Mouse (Mus musculus) granulocyte monocyte progenitor cell, adult 5-6 weeks (primary cell): ENCODE data around the gene Mthfd1l. TPM values are rescaled to one million over a fixed set of nuclear protein-coding genes. Genes with fewer than 3 reads are reported as not detected.
A peak's percentile ranks its signal among the peaks of the same experiment; 100 is the strongest.
"Not testable (repeated sequence)": the region's sequence is repeated elsewhere in the genome, so short reads cannot be mapped to it uniquely, and the experiment has no call there.

Experiments used
- ATAC-seq: replicated peaks from 2 replicates; pipeline ENCODE4 v1.8.0; 2016; ENCODE audit warnings: mild to moderate bottlenecking, moderate TSS enrichment, inconsistent platforms; ENCODE audit not compliant: poor library complexity, severe bottlenecking
- total RNA-seq, 2 experiments: library from RNA; stranded (forward) in 1 of 2; stranded (reverse) in 1 of 2; fragments of 200-712, 200-1000 nt in 1 of 2; fragments of >200 nt in 1 of 2; fragmentation: Nextera tagmentation in 1 of 2; gene quantifications; 2 replicates each; pipeline ENCODE4 v1.2.3; 2014 to 2017

Mthfd1l gene
- total RNA-seq, 2 experiments from 2014 or later: 50.0 to 111 TPM

DNA sequence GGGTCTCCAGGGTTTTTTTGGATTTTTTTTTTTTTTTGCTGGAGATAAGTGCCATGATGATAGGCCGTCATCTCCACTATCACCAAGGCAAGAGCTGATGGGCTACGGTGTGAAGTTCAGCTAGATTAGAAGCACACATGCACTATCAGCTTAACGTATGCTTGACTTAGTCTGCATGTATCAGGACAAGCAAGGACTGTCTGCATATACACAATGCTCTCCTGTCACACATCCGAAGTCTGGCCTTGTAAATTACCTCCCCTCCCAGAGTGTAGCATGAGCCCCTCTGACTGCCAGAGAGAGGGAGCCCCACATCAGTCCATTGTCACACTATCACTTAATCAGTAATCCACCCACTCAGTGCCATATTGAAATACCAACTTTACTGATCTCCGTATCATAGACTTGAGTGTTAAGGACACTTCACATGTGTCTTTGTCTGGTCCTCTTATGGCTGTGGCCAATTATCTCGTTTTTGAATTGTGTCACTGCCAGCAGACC lies 99.0 kb downstream of the Mthfd1l start:
- no peak for ATAC-seq

DNA sequence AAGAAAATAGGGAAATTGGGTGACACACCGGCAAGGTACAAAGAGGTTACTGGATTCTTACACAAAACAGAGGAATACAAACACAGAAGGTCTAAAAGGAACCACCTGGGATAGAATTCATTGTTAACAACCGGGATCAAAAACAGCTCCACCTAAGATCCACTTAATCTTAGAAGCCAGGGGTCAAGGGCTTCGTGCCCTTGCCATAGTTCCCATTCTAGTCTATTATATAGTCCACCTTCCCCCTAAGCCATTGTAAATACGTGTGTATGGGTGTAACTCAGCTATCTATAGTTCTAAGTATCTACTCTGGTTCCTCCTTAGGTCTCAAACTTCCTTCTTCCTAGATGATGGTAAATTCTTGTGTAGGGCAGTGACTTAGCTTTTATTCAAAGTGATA lies 99.6 kb downstream of the Mthfd1l start:
- ATAC-seq: not testable (repeated sequence)

DNA sequence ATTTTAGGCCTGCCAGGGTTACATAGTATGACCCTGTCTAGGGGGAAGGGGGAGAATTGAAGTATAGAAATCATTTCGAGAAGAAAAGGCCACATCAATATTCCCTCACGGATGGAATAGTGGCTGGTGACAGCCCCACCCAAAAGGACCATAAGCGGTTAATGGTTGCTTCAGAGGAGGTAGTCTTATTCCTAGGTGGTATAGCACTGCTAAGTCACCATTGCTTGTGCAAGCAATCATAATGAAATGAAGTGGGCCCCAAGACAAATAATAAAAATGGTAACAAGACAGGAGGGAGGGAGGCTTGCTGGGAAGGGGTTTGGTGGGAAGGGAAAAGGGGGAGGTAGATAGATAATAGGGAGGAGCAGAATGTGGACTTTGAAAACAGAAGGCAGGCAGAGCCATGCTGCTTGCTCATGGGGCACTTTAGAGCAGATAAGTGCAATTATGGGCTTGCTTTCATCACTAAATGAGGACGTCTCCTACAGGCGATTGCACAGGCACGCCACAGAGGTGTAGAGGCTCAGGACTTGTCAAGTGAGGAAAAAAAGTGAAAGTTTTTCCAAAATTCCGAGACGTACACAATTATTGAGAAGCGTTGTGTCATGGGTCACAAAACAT lies 105.4 kb downstream of the Mthfd1l start:
- no peak for ATAC-seq

DNA sequence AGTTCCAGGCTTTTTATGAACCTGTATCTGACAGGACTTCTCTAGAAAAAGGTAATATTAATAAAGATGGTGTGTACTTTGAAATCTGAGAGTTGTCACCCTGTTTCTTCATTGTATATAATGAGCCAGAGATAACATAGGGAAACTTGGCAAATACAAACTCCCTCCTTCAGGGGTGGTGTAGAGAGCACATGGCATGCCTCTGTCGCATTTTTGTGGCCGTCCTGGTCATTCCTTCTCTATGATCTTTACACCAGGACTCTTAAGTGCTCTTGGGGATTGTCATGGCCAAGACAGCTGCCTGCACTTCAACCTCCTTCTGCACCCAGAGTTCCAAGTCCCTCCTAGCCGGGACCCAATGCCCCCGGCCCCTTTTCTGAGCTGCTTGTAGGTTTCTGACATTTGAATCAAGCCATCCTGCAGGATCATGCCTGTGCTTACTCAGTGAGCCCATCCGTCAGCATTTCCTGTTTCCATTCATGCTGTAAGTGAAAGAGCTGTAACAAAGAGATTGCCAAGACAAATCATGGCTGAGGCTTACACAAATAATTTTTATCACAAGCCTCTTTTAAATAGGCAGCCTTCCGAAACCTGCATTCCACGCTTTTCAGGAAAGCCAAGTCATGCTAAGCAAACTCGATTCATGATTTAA lies 106.2 kb downstream of the Mthfd1l start:
- peak; percentile 54 for ATAC-seq

DNA sequence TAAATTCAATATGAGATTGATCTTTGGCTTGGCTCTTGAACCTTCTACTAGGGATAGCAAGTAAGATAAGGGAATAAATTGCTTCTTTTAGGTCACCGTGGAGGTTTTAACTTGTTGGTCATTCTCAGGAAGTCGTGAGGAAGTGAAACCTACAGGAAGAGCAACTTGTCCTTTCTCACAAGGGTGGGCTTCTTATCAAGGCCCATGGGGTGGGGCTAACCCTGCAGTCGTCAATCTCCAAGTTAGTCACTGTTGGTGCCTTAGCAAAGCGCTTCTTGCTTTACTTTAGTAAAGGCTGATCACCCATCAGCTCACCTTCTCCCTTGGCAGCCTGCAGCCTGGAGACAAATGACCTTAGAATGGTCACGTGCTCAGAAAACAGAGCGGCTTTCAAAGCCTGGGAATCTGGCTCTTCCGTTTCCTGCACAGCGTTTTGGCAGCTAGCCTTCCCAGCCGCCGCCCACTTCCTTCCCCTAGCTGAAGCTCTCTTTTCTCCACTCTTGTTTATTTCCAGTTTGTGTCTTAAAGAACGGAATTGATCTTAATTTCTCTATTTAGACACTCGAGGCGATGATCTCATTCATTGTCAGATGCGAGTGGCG lies 106.8 kb downstream of the Mthfd1l start:
- peak; percentile 75 for ATAC-seq

DNA sequence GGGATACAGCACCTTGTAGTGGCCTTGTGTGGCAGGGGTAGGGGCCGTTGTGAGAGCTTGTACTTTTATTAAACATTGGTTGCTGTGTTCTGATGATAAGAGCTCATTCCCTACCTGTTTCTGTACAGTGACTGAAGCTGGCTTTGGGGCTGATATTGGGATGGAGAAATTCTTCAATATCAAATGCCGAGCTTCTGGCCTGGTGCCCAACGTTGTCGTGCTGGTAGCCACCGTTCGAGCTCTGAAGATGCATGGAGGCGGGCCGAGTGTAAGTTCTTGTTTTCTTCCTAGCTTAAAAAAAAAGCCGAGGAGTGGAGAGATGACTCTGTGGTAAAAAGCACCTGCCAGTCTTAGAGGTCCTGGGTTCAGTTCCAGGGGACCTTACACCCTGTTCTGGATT lies 110.7 kb downstream of the Mthfd1l start:
- ATAC-seq: no peak

DNA sequence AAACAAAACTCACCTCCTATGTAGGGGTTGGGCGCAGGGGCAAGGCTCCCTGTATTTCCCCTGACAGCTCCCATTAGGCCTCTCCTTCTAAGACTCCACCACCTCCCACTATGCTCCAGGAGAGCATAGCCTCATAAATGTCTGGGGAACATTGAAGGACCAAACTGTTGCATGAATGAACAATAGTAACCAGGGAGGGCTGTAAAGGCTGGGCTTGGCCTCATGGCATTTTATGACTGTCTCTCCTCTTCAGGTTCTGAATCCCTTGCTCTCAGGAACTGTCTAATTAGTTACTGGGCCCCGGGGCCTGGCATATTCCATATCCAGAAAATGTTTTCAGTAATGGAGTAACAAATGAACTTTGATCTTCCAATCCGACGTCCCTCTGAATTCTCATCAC lies 112.0 kb downstream of the Mthfd1l start:
- no peak for ATAC-seq

DNA sequence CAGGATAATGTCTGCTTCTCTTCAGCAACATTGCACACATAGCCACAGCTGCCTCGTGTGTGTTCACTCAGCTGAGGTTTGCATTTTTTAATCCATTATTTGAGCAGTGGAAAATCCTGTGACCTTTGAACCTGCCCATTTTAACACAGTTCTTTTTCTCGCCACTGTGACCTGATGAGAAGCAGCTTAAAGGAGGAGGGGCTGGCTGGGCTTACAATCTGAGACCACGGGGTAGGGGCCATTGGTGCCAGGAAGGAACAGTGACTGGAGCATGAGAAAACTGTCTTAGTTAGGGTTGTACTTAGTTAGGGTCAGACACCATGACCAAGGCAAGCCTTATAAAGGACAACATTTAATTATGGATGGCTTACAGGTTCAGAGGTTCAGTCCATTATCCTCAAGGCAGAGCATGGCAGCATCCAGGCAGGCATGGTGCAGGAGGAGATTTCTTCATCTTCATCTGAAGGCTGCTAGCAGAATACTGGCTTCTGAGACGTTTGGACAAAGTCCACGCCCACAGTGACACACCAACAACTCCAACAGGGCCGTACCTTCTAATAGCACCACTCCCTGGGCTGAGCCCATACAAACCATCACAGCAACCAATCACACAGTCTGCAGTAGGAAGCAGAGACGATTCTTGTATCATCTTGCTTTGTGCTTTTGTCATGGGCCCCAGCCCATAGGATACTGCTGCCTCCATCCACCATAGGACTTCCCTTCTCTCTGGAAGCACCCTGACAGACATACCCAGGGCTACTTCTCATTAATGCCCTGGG lies 112.6 kb downstream of the Mthfd1l start:
- ATAC-seq: no peak

DNA sequence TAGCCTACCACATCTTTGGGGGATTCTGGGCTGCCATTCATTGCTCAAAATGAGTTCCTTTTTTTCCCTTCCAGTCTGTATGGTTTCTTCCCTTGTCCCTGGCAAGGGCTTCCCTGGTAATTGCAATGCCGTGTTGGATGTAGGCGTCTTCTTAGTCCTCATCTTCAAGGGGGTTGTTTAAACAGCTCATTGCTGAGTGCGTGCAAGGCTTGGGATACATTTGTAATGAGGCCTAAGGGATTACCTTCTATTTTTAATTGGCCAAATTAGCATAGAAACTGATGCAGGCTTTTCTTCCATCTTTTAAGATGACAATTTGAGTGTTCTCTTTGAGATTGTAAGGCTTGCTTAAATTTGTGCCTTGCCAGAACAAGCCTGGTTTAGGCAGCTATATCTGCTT lies 114.6 kb downstream of the Mthfd1l start:
- no peak for ATAC-seq

DNA sequence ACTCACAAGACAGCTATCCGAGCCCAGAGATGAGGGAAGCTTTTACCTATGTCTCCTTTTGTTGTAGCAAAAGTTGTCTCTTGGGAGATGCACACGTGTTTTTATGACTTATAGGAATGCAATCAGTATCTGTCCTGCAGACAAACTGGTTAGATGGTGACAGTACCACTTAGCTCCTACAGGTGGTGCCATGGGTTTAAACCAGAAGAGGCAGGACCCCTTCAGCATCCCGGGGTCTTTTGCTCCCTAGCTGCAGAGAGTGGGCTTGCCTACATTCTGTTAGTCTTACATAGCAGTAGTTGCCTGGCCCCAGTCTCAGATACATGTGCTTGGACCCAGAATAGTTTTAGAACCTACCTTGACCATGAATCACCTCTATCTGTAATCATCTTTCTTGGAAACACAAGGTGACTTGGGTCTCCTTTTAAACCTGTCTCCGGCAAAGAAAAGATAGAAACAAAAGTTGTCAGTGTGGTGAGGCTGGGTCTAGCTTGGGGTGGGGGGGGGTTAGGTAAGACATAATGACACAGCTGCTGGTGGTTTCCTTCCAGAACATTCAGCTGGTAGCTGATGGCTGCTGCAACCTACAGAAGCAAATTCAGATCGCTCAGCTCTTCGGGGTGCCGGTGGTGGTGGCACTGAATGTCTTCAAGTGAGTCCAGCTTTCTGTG lies 116.0 kb downstream of the Mthfd1l start:
- ATAC-seq: peak; percentile 62

DNA sequence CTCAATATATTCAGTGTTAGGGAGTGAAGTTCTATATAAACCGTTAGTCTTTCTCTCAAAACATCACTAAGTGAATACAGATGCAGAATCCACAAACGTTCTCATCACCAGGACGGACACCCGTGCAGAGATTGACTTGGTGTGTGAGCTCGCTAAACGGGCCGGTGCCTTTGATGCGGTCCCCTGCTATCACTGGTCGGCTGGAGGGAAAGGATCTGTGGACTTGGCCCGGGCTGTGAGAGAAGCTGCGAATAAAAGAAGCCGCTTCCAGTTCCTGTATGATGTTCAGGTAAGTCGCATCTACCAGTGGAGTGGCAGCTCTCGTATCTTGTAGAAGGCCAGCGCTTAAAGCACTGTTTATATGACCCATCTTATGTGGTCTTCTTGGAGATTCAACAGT lies 117.0 kb downstream of the Mthfd1l start:
- no peak for ATAC-seq

DNA sequence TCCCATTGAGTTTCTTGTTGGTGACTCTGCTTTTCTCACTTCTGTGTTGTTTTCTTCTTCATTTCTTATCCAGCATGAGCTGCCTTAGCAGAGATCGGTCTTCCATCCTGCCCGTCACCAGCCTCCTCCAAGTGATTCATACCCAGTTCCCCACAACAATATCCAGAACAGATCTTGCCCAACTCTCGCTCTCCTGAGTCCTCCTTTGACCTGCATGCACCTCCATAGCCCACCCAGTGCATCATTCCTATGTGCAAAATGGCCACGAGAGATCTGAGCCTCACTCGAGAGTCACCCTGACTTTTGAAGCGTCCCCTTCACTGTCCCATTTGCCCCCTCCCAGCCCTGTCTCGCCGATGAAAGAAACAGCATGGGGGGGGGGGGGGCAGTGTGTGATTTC lies 120.1 kb downstream of the Mthfd1l start:
- no peak for ATAC-seq

DNA sequence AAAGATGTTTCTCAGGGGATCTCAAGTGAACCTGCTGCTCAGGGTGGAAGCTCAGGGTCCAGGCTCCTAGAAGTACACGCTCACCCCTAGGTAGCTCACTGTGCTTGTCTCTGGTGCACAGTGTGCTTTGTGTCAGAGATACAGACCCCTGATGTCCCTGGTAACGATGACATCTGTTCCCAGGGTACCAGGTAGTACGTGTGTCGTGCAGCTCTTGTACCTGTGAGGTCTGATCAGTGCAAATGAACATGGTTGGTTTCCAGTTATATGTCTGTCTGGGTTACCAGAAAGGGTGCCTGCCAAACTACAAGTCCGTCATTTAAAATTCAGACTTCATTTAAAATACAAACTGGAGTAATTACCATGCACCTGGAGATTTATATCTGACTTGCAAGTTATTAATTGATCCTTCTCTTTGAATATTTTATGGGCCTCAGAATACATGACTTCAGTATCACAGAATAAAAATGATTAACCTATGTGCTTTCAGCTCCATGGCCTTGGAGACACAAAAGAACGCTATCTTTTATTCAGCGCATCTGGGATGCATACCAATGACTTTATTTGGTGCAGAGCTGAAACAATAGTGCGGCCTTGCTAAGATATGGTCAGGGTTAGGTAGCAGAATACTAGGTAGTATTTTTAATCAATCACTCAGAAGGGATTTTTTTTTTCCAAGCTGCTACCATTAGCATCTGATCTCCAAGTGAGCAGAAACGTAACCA lies 121.3 kb downstream of the Mthfd1l start:
- no peak for ATAC-seq

DNA sequence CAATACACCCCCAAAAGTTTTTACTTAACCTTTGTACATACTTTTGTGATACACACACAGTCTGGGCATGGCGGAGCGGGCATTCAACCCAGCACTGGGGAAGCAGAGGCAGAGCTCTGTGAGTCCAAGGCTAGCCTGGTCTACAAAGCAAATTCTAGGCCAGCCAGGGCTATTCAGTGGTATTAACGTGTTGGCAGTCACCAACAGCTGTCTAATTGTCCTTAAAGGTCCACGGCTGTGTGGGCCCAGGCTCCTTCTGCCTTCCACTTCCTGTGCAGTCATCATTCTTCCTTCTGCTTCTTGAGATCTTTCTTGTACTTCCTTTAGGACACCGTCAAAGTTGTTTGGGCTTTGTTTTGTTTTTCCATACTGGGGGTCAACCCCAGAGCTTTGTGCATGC lies 123.2 kb downstream of the Mthfd1l start:
- no peak; the same call in 1 of the 2 replicates for ATAC-seq

DNA sequence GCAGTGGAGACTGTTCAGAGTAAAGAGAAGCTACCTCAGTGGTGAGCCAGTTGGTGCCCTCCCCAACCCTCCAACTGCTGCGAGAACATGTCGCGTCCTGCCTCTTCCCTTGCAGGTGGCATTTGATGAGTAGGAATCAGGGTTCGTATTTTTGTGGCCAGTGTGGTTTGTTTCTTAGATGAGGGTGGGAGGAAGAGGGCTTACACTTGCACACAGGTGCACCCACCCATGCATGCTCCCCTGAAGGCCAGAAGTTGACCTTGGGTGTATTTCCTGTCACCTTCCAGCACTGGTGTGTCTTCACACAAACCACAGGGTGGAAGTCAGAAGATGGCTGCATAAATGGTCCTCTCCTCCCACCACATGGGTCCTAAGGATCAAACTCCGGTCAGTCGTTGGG lies 127.1 kb downstream of the Mthfd1l start:
- ATAC-seq: no peak

DNA sequence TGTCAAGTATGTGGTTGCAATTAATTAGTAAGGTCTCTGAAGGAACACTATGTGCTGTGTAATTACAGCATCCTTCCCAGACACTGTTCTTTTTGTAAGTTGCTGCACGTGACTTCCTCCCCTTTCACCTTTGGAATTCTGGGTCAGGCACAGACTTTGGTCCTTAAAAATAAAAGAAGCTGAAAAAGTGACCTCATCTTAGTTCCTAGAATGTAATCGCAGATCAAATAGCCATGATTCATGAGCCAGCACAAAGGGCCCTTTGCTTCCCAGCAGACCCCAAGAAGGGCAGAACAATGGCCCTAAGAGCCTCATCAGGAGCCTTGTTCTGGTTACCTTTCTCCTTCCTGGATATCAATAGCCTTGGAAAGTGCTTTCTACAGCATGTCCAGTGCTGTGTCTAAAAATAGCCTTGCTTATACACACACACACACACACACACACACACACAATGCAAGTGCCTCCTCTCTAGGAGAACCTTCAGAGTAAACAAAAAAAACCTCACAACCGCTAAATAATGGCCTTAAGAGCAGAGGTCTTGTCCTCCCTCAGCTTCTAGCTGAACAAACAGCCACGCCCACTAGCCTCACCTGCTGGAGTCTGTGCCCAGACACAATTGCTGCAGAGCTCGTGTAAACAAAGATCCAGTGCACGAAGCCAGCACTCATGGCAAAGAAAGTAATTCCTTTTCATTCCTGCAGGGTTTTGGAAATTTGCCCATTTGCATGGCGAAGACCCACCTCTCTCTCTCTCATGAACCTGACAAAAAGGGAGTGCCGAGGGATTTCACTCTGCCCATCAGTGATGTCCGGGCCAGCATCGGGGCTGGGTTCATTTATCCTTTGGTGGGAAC lies 133.0 kb downstream of the Mthfd1l start:
- ATAC-seq: no peak

DNA sequence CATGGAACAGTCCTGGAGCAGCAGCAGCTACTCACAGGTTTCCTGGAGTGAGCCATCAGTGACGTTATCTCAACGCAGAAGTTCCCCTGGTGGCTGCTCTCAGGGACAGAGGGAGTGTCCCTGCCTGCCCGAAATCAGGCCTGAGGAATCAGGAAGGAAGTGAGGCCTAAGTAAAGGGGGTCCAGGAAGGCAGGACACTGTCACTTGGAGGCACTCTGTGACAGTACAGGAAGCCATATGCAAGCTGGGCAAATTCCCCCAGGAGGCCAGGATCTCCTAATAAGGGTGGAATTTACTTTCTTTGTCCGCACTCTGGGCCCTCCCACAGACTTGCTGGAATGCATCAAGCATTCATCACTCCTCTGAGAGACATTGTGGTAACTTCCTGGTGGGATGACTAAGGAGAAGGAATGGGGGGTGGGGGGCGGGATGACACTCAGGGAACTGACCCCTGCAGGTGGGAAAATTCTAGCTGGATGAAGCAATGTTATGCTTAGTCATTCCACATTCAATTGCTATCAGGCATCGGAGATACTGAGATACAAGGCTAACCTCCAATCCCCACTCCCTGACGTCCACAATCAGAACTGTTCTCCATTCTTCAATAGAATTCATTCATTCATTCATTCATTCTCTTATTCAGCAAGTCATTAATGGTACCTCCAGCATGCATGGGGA lies 134.9 kb downstream of the Mthfd1l start:
- peak; percentile 92 for ATAC-seq

DNA sequence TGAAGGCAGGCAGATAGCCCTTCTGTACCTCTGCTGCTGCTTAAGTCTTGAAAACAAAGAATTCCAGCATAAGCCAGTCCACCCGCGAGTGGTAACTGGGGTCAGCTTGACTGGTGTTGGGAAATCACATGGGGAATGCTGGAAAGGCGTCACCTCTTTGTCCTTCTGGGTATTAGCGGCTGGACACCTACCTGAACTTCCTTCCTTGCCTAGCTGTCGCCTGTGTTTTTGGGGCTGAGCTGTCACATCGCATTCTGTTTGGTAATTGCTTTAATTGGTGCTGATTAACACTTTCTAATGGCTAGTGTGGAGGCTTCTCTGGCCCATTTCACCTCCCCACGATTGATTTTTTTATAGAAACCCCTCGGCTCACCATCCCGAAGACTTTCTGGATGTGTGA lies 135.5 kb downstream of the Mthfd1l start:
- no peak for ATAC-seq
